Mouse (Mus musculus) layer of hippocampus, postnatal 25 days (tissue): ENCODE measurements around the gene Cgref1. TPM values are rescaled to one million over a fixed set of nuclear protein-coding genes. Genes with fewer than 3 reads are reported as not detected.

Experiments
- DNase-seq, 2 experiments: peaks; one replicate each; pipeline ENCODE4 v3.0.0; 2022; ENCODE audit warnings: mixed read lengths in 2 of 2, low spot score in 1 of 2; ENCODE audit errors: extremely low spot score in 1 of 2
- total RNA-seq, 2 experiments: library from RNA; stranded (reverse); gene quantifications; 2 replicates each; pipeline ENCODE4 v1.2.3; 2021

Cgref1 gene
- total RNA-seq, 2 experiments from 2014 or later = 14.5 to 16.7 TPM

GRCm38 (mm10) chr5:30950922-30951321 is 5.5 kb upstream of the Cgref1 start:
- no peak for DNase-seq

- DNase-seq = no peak
Observed at GRCm38 (mm10) chr5:30950451-30950850, 5.1 kb upstream of the Cgref1 start.

- peak; percentile 80 to 85 for DNase-seq
Observed at GRCm38 (mm10) chr5:30949654-30950326, 4.4 kb upstream of the Cgref1 start.

GRCm38 (mm10) chr5:30948620-30949019 is 3.2 kb upstream of the Cgref1 start:
- no peak for DNase-seq

GRCm38 (mm10) chr5:30944344-30944743 is 1.0 kb downstream of the Cgref1 start:
- no peak for DNase-seq

- DNase-seq = no peak
Observed at GRCm38 (mm10) chr5:30943004-30943403, 2.4 kb downstream of the Cgref1 start.

- no peak for DNase-seq
Observed at GRCm38 (mm10) chr5:30934725-30935461, 10.5 kb downstream of the Cgref1 start.

- DNase-seq = no peak
Observed at GRCm38 (mm10) chr5:30933705-30934104, 11.7 kb downstream of the Cgref1 start.

GRCm38 (mm10) chr5:30931378-30931777 is 14.0 kb downstream of the Cgref1 start:
- DNase-seq = no peak

- DNase-seq = no peak
Observed at GRCm38 (mm10) chr5:30930846-30931245, 14.5 kb downstream of the Cgref1 start.

- peak; percentile 66 to 90 for DNase-seq
Observed at GRCm38 (mm10) chr5:30930121-30930520, 15.3 kb downstream of the Cgref1 start.

GRCm38 (mm10) chr5:30927945-30928529 is 17.4 kb downstream of the Cgref1 start:
- DNase-seq = no peak

GRCm38 (mm10) chr5:30926073-30926472 is 19.3 kb downstream of the Cgref1 start:
- no peak for DNase-seq

GRCm38 (mm10) chr5:30925217-30925616 is 20.2 kb downstream of the Cgref1 start:
- DNase-seq = no peak

- DNase-seq = no peak
Observed at GRCm38 (mm10) chr5:30924614-30925013, 20.8 kb downstream of the Cgref1 start.

- no peak for DNase-seq
Observed at GRCm38 (mm10) chr5:30923119-30923518, 22.3 kb downstream of the Cgref1 start.

- no peak for DNase-seq
Observed at GRCm38 (mm10) chr5:30922581-30923041, 22.8 kb downstream of the Cgref1 start.

GRCm38 (mm10) chr5:30921256-30922033 is 23.9 kb downstream of the Cgref1 start, which contains the start of gene Khk:
Gene Khk (plus strand): TSS chr5:30921431.
- DNase-seq = peak; percentile 94 to 97

GRCm38 (mm10) chr5:30920621-30921020 is 24.8 kb downstream of the Cgref1 start:
- DNase-seq = no peak

GRCm38 (mm10) chr5:30919831-30920614 is 25.4 kb downstream of the Cgref1 start:
- DNase-seq = no peak
